Mouse (Mus musculus) myocyte (in vitro differentiated cells): Measurements from ENCODE around the gene Rab30.

ENCODE experiments used
- MAX ChIP-seq: IDR thresholded peaks from one replicate; pipeline ENCODE4 v1.6.1; 2011; ENCODE audit warnings: low read depth, mild to moderate bottlenecking, control low read depth
- MYOG ChIP-seq, 3 experiments: IDR thresholded peaks; one replicate each; pipeline ENCODE4 v1.6.1; 2011; ENCODE audit warnings: control low read depth in 2 of 3, low read depth in 2 of 3, mild to moderate bottlenecking in 2 of 3; ENCODE audit not compliant: insufficient read length in 2 of 3, control insufficient read depth in 1 of 3, insufficient read depth in 1 of 3
- POLR2AphosphoS2 ChIP-seq: IDR thresholded peaks from one replicate; pipeline ENCODE4 v1.6.1; 2011; ENCODE audit warnings: low read depth, control low read depth; ENCODE audit not compliant: insufficient read length

DNA sequence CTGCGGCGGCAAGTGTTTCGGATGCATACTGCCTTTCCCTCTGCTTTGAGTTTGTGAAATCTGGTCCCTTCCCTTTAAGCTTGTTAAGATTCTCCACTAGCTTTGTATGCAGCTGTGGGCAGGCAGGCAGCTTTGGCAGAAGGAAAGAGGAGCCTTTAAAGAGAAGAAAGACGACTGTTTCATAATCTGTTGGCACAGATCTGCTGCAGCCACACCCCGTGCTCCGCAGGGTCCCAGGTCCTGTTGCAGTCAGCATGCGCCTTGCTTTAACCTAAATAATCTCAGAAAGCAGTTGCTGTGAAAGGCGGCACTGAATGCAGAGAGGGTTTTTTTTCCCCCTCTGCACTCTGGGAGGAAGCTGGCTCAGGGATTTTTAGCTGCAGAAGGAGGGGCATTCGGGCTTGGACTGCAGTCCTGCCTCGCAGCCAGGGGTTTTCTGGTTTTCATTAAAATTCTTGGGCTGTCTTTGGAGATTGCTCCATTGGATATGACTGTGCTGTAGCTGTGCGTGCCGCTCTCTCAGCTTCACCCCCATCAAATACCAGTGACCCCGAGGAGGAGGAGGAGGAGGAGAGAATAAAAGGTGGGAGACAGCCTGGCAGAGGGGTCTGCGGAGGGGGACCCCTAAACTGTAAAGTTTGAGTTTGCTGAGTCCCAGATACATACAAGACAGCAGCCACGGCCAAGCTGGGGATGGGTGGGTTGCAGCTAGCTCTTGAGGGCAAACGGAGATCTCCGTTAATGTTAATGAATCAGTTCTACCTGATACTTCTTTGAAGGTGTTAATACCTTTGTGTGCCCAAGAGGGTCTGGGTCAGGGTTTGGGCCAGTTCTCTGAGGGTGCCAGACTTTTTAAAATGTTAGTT is 35.9 kb downstream of the Rab30 start:
- no peak for TF ChIP-seq MAX
- no peak for TF ChIP-seq POLR2AphosphoS2
- TF ChIP-seq MYOG (IDR thresholded peaks at IDR 0.05; ENCODE audit: control insufficient read depth in 1 of 3, insufficient read depth in 1 of 3, insufficient read length in 2 of 3, low read depth in 2 of 3) = no peak
